Mouse (Mus musculus) testis, adult 2 months (tissue): ENCODE results near the gene Ptrh1. TPM values are rescaled to one million over a fixed set of nuclear protein-coding genes. Genes with fewer than 3 reads are reported as not detected.
A peak's percentile ranks its signal among the peaks of the same experiment; 100 is the strongest.

Experiments used
- H3K27ac ChIP-seq: fragments of 200-500 bp; 2 replicates; pipeline ENCODE4 v1.5.1; 2012; ENCODE audit warnings: low read depth, low read length; ENCODE audit not compliant: control insufficient read depth, insufficient read depth
- H3K27me3 ChIP-seq: fragments of 200-500 bp; 2 replicates; pipeline ENCODE4 v1.6.1; 2012; ENCODE audit warnings: mild to moderate bottlenecking, low read length, moderate library complexity; ENCODE audit not compliant: control insufficient read depth, insufficient read depth
- H3K36me3 ChIP-seq: fragments of 200-500 bp; 2 replicates; pipeline ENCODE4 v1.6.1; 2012; ENCODE audit warnings: mild to moderate bottlenecking, low read length; ENCODE audit not compliant: control insufficient read depth, insufficient read depth
- H3K4me1 ChIP-seq: fragments of 200-500 bp; 2 replicates; pipeline ENCODE4 v1.6.1; 2012; ENCODE audit warnings: low read length; ENCODE audit not compliant: control insufficient read depth, insufficient read depth
- H3K4me3 ChIP-seq: fragments of 200-500 bp; 2 replicates; pipeline ENCODE4 v1.5.1; 2012; ENCODE audit warnings: low read depth, mild to moderate bottlenecking, low read length, moderate library complexity, mixed read lengths; ENCODE audit not compliant: control insufficient read depth
- CTCF ChIP-seq: fragments of 200-500 bp; IDR thresholded peaks from 2 replicates; pipeline ENCODE4 v1.5.1; 2012; ENCODE audit warnings: low read depth, mild to moderate bottlenecking, inconsistent platforms, low read length, moderate library complexity; ENCODE audit not compliant: control insufficient read depth, insufficient read depth, insufficient replicate concordance
- POLR2A ChIP-seq: fragments of 200-500 bp; IDR thresholded peaks from 2 replicates; pipeline ENCODE4 v1.6.1; 2012; ENCODE audit warnings: low read depth, mild to moderate bottlenecking, inconsistent platforms, low read length, moderate library complexity; ENCODE audit not compliant: control insufficient read depth
- polyA plus RNA-seq: library from polyadenylated mRNA; depleted of rRNA; stranded (reverse); fragments of >200 nt; gene quantifications from 2 replicates; pipeline ENCODE4 v1.2.3, GENCODE M21; 2012; rRNA removed

Gene Ptrh1
- 24.7 and 34.2 TPM in 2 replicates for polyA plus RNA-seq

GRCm38 (mm10) chr2:32775359-32776074 lies at the start of gene Ptrh1, which contains the start of gene Ttc16:
Gene Ptrh1, plus strand, starts transcription at chr2:32775786.
Gene Ttc16, minus strand, starts transcription at chr2:32775633.
- TF ChIP-seq POLR2A (peak; percentile 80), CTCF (no peak)
- no peaks in the 10 kb centered on the region for H3K27me3 ChIP-seq
- H3K36me3 ChIP-seq: no peaks in the 10 kb centered on the region
- peak within 1 kb of the TSS; percentile 95 for H3K4me3 ChIP-seq
- H3K4me1 ChIP-seq: peaks cover 7% of the 10 kb centered on the region
- H3K27ac ChIP-seq: peak within 1 kb of the TSS; percentile 87

- Histone ChIP-seq H3K4me3 (peak overlapping the region; percentile 30; the same call in 1 of the 2 replicates), H3K27me3 (no peaks in the 10 kb centered on the region), H3K36me3 (no peaks in the 10 kb centered on the region), H3K27ac (no peak overlapping the region), H3K4me1 (peaks cover 6% of the 10 kb centered on the region)
- TF ChIP-seq CTCF (no peak), POLR2A (no peak; the same call in 1 of the 2 replicates)
These were observed 48.2 kb upstream of the Ptrh1 start for GRCm38 (mm10) chr2:32727435-32727834.

- Histone ChIP-seq H3K36me3 (no peaks in the 10 kb centered on the region), H3K4me3 (no peak overlapping the region), H3K4me1 (peaks cover 6% of the 10 kb centered on the region), H3K27me3 (no peaks in the 10 kb centered on the region), H3K27ac (no peak overlapping the region; the same call in 1 of the 2 replicates)
- TF ChIP-seq CTCF (no peak), POLR2A (no peak)
These were observed 47.1 kb upstream of the Ptrh1 start for GRCm38 (mm10) chr2:32728463-32728862.

- Histone ChIP-seq H3K4me1 (peaks cover 6% of the 10 kb centered on the region), H3K27ac (no peak overlapping the region), H3K36me3 (no peaks in the 10 kb centered on the region), H3K27me3 (no peaks in the 10 kb centered on the region), H3K4me3 (no peak overlapping the region)
- no peak for TF ChIP-seq POLR2A
- no peak for TF ChIP-seq CTCF
These were observed 46.0 kb upstream of the Ptrh1 start for GRCm38 (mm10) chr2:32729547-32729946.

GRCm38 (mm10) chr2:32730854-32731253 lies 44.7 kb upstream of the Ptrh1 start:
- Histone ChIP-seq H3K27me3 (no peaks in the 10 kb centered on the region), H3K27ac (no peak overlapping the region), H3K4me3 (no peak overlapping the region), H3K4me1 (peaks cover 6% of the 10 kb centered on the region), H3K36me3 (no peaks in the 10 kb centered on the region)
- TF ChIP-seq POLR2A (no peak), CTCF (no peak)

- no peak for TF ChIP-seq CTCF
- no peak for TF ChIP-seq POLR2A
- Histone ChIP-seq H3K27ac (no peak overlapping the region), H3K36me3 (no peaks in the 10 kb centered on the region), H3K4me1 (peaks cover 6% of the 10 kb centered on the region), H3K27me3 (no peaks in the 10 kb centered on the region), H3K4me3 (no peak overlapping the region)
These were observed 43.7 kb upstream of the Ptrh1 start for GRCm38 (mm10) chr2:32731911-32732310.

- Histone ChIP-seq H3K36me3 (no peaks in the 10 kb centered on the region), H3K27ac (no peak overlapping the region), H3K4me3 (no peak overlapping the region), H3K27me3 (no peaks in the 10 kb centered on the region), H3K4me1 (peaks cover 6% of the 10 kb centered on the region)
- TF ChIP-seq POLR2A (no peak), CTCF (no peak)
These were observed 42.9 kb upstream of the Ptrh1 start for GRCm38 (mm10) chr2:32732695-32733094.
